Mouse (Mus musculus): Measurements from ENCODE around the gene Fbxo33.

Fbxo33 gene

DNA sequence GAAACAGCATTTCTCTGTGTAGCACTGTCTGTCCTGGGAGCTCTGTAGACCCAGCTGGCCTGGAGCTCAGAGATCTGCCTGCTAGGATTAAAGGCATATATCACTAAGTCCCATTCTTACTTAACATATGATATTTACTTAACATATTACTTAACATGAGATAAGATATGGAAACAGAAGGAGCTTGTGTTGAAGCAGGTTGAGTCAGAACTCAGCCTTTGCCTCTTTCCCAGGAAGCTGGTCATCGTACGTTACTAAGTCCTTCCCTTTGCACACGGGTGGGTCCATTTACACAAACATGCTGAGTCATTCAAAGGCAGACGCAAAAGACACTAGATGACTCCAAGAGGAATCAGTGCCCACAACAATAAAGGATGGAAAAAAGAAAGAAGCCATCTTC lies 20.8 kb downstream of the Fbxo33 start:
- DNase-seq (ENCODE audit: low spot score in 2 of 2): no peak

DNA sequence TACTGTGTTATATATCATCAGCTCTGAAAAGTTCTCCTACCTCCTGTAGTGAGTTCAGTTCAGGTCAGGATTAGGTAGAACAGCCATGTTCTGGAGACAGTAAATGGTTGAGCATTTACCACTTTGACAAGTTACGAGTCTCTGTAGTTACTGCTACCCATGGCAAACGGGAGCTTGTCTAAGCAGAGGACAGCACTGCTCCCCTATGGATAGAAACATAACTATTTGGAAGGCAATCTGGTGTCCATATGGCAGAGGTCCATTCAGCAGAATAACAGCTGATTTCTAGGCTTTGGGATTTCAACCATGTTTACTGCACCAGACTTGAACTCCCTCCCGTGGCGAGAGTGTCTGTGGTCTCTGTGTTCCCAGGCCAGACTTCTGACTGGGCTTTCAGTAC lies 23.6 kb downstream of the Fbxo33 start:
- no peak for DNase-seq (ENCODE audit: low spot score in 2 of 2)

DNA sequence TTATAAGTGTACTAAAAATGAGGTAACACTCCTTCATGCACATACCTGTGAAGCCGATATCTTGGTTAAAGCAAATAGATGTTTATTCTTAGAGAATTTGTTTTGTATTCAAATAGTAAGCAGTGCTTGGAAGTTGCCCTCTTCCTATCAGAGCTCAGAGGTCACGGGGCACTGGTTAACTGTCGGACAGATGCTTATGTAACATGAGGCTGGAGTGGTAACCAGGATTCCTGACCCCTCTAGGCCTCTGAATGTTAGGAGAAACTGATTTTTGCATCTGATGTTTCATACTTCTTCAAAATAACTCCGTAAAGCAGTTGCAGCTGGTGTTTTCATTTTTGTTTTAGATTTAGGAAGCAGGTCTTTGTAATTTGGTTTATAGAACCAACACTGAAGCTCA lies 24.5 kb downstream of the Fbxo33 start:
- DNase-seq (ENCODE audit: low spot score in 2 of 2): no peak

DNA sequence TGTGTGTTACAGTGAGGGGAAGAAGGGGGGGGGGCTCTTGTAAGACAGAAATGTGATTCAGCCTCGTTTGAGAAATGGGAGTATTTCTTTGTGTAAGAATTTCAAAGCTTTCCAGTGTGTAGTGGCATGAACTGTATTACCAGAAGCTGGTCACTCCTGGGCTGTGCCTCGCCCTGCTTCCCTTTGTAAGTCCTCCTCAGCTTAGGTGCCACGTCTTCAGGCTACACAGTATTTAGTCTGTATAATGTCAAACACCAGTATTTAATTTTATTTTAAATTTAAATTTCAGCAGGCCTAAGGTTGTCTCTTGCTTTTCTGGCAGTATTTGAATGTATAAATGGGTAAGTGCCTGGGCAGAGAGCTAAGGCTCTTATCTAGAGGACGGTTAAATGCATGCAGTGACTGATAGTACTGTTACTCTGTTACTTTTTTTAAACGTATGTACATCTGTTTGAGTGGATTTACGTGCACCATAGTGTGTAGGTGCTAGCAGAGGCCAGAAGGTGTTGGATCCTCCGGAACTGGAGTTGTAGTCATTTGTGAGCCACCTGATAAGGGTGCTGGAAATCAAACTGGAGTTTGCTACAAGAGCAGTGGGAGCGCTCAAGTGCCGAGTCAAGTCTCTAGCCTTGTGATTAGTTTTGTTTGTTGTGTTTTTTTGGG lies 25.1 kb downstream of the Fbxo33 start:
- no peak for DNase-seq (ENCODE audit: low spot score in 2 of 2)

DNA sequence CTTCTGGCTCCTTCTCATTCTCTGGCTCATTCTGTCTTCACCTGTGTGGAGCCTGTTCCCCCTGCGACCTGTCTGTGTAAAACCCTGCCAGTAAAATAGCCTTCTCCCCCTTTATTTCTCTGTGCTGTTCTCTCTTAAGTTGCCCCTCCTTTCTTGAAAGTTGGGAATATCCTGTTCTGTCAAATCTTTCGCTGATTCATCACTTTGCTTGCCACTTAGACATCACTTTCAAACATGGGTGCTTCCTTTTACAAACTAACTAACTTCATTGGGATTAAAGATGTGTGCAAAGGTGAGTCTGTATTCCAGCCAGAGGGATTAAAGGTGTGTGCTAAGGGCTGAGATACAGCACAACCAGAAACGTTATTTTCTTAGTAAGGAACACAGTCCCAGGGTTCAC lies 25.9 kb downstream of the Fbxo33 start:
- no peak for DNase-seq (ENCODE audit: low spot score in 2 of 2)

DNA sequence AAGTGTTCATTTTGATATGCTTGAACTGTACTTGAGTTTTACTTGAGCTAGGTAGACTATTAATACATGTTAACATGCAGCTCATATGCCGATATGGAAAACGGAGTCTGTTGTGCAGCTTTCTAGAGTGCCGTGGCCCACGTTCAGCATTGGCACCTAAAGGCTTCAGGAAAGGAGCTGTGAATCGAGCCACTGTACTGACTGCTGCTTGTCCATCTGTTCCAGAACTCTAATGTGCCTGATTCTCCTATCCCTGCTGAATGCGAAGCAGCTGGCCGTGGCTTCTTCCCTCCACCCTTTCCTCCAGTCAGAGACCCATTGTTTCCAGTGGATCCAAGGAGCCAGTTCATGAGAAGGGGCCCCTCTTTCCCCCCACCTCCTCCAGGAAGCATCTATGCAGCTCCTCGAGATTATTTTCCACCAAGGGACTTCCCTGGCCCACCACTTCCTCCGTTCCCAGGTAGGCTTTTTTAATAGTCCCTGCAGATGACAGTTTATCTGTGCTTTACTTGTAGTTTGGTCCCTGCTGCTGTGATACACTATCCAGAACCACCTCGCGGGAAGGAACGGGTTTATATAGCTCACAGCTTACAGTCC lies 31.3 kb downstream of the Fbxo33 start:
- DNase-seq (ENCODE audit: low spot score in 2 of 2): no peak

DNA sequence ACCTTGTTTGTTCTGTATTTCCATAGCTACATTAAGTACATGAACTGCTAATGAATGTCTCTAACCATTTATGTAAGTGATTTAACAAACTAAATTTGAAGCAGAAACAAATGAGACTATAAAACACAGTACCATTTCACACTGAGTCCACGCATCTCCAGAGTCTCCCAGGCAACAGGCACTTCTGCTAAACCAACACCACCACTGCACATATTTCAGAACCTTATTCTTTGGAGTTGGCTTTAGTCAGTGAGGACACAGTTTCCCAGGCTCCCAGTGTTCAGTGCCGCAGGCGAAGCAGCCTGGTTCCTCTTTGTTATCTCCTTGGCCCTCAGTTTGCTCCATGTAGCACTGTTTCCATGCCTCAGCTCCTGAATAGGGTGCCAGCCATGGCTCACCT lies 41.7 kb downstream of the Fbxo33 start:
- DNase-seq (ENCODE audit: low spot score in 2 of 2): no peak

DNA sequence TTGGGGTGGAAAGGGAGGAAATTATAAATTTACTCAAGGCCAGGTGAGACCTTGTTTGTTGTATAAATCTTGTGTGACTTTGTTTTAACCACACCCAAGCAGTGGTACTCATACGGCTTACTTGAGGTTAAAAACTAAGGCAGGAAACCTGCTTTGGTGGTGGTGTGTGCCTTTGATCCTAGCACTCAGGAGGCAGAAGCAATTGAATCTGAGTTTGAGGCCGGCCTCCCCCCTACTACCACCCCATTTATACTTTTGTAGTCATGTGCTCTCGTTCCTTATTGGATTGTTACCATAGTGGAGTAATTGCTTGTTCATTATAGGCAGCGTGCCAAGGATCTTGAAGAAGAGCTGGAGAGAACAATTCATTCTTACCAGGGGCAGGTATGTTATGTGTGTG lies 49.6 kb downstream of the Fbxo33 start:
- no peak for DNase-seq (ENCODE audit: low spot score in 2 of 2)

DNA sequence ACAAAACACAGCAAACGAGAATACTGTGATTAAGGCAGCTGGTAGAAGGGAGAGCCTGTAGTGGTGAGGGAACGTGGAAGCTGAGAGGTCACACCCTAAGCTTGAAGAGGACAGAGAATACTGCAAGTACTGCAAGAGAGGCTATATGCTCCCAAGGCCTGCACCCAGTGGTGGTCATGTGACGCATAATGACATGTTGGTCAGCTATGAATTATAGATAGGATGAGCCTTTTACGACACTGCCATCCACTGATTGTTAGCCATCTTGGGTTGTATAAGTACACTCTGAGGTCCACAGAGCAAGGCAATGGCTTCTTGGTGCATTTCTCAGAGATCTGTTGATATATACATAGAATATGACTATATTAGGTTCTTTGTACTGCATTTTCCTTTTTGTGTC lies 53.0 kb downstream of the Fbxo33 start:
- DNase-seq (ENCODE audit: low spot score in 2 of 2): no peak

DNA sequence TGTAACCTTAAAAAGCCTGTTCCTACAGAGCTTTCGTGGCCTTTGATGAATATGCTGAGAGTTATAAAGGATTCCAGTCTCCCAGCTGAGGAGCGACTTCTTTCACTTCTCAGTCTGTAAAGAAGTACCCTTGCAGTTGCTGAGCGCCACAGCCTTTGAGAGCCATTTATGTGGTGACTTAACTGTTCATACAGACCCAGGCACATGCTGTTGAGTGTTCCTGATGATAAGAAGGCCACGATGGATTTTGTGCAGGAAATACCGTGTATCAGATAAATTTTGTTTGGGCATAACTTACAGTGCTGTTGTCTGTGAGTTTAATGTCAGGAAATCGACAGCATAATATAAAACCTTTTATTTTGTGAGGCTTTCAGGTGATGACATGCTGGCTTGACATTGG lies 55.0 kb downstream of the Fbxo33 start:
- no peak for DNase-seq (ENCODE audit: low spot score in 2 of 2)

DNA sequence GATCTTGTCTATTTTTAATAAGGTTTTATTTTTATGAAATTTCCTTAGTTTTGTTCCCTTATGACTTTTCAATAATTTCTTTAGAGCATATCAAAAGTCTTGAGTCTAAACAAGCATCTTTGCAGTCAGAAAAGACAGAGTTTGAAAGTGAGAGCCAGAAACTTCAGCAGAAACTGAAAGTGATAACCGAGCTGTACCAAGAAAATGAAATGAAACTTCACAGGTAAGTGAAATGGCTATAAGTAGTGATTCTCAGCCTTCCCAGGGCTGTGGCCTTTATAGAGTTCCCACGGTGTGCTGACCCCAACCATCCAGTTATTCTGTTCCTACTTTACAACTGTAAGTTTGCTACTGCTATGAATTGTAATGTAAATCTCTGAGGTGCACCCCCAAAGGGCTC lies 56.7 kb downstream of the Fbxo33 start:
- DNase-seq (ENCODE audit: low spot score in 2 of 2): no peak

DNA sequence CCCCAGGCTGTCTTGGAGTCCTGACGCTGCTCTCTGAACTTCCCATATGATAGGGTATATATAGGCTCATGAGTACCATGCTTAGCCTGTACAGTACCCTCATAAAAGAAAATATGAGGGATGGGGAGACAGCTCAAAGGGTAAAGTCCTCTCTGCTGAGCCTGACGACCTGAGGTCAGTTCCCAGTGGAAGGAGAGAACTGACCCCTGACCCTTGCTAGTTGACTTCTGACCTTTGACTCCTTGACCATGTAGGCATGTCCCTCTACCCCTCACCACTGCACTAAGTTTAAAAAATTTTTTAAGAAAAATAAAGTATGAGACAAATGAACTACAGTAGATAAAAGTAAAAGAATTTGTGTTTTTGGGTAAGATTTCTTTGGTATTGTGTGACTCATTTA lies 58.4 kb downstream of the Fbxo33 start:
- DNase-seq (ENCODE audit: low spot score in 2 of 2): no peak
